Mouse (Mus musculus): ENCODE results near the gene Cbx5. TPM values are rescaled to one million over a fixed set of nuclear protein-coding genes. Genes with fewer than 3 reads are reported as not detected.
A peak's percentile ranks its signal among the peaks of the same experiment; 100 is the strongest.

Cbx5 gene
- polyA plus RNA-seq, 1 experiment from 2014 or later, result 109 TPM

GRCm38 (mm10) chr15:103193606-103194005 lies 46.0 kb downstream of the Cbx5 start:
- peaks cover 30% of the 10 kb centered on the region for H3K36me3 ChIP-seq (ENCODE audit: insufficient read depth, low read length)
- 70% methylated on average over 2 of the region's 2 CpGs for WGBS
- no peak overlapping the region for H3K9ac ChIP-seq (replicated peaks; ENCODE audit: low read length)
- H3K4me1 ChIP-seq (ENCODE audit: insufficient read depth, low read length), result peaks cover 23% of the 10 kb centered on the region
- ATAC-seq (ENCODE audit: low FRiP score, low TSS enrichment), result no peak
- no peaks in the 10 kb centered on the region for H3K9me3 ChIP-seq (ENCODE audit: low read length)
- H3K27ac ChIP-seq (ENCODE audit: low read length), result no peak overlapping the region
- H3K4me2 ChIP-seq (replicated peaks; ENCODE audit: low read depth, low read length), result no peak overlapping the region
- H3K4me3 ChIP-seq (ENCODE audit: low read length), result no peak overlapping the region
- no peaks in the 10 kb centered on the region for H3K27me3 ChIP-seq (ENCODE audit: insufficient read depth, low read length)

GRCm38 (mm10) chr15:103190531-103191462 lies 48.8 kb downstream of the Cbx5 start:
- peak overlapping the region; percentile 74 for H3K27ac ChIP-seq (ENCODE audit: low read length)

DNA sequence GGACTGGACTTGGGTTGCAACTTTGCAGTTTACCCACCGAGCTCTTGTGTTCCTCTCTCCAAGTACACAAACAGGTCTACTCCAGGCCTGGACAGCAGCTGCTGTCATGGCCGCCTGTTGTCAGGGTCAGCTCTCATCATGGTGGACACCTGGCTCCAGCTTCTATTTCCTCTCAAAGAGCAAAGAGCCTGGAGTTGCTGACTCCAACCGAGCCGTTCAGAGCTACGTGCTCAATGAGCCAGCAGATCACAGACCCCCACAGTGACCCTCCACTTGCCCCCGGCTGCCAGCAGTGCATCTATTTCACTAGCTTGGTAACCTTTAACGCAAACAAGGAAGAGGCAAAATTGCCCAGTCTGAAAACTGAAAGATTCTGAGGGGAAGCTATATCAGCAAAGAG lies 49.5 kb downstream of the Cbx5 start:
- 37% methylated on average over 7 of the region's 7 CpGs for WGBS
- H3K4me3 ChIP-seq (ENCODE audit: low read length), result no peak overlapping the region
- H3K27me3 ChIP-seq (ENCODE audit: insufficient read depth, low read length), result no peaks in the 10 kb centered on the region
- H3K36me3 ChIP-seq (ENCODE audit: insufficient read depth, low read length), result peaks cover 5% of the 10 kb centered on the region
- no peaks in the 10 kb centered on the region for H3K9me3 ChIP-seq (ENCODE audit: low read length)
- ATAC-seq (ENCODE audit: low FRiP score, low TSS enrichment), result peak; percentile 33
- H3K4me2 ChIP-seq (replicated peaks; ENCODE audit: low read depth, low read length), result no peak overlapping the region
- peak overlapping the region; percentile 74 for H3K27ac ChIP-seq (ENCODE audit: low read length)
- H3K4me1 ChIP-seq (ENCODE audit: insufficient read depth, low read length), result peaks cover 23% of the 10 kb centered on the region
- H3K9ac ChIP-seq (replicated peaks; ENCODE audit: low read length), result no peak overlapping the region

More at GRCm38 (mm10) chr15:103190531-103191462, 48.8 kb downstream of the Cbx5 start:
- no peak overlapping the region for H3K4me2 ChIP-seq (replicated peaks; ENCODE audit: low read depth, low read length)
- peaks cover 5% of the 10 kb centered on the region for H3K36me3 ChIP-seq (ENCODE audit: insufficient read depth, low read length)
- H3K4me1 ChIP-seq (ENCODE audit: insufficient read depth, low read length), result peaks cover 23% of the 10 kb centered on the region
- peak; percentile 67 for ATAC-seq (ENCODE audit: low FRiP score, low TSS enrichment)
- WGBS, result 17% methylated on average over 10 of the region's 10 CpGs
- no peak overlapping the region for H3K4me3 ChIP-seq (ENCODE audit: low read length)
- no peak overlapping the region for H3K9ac ChIP-seq (replicated peaks; ENCODE audit: low read length)
- H3K27me3 ChIP-seq (ENCODE audit: insufficient read depth, low read length), result no peaks in the 10 kb centered on the region
- H3K9me3 ChIP-seq (ENCODE audit: low read length), result no peaks in the 10 kb centered on the region

GRCm38 (mm10) chr15:103187803-103188202 lies 51.8 kb downstream of the Cbx5 start:
- no peak overlapping the region for H3K4me3 ChIP-seq (ENCODE audit: low read length)
- no peaks in the 10 kb centered on the region for H3K9me3 ChIP-seq (ENCODE audit: low read length)
- H3K4me2 ChIP-seq (replicated peaks; ENCODE audit: low read depth, low read length), result no peak overlapping the region
- peaks cover 5% of the 10 kb centered on the region for H3K36me3 ChIP-seq (ENCODE audit: insufficient read depth, low read length)
- H3K9ac ChIP-seq (replicated peaks; ENCODE audit: low read length), result no peak overlapping the region
- ATAC-seq (ENCODE audit: low FRiP score, low TSS enrichment), result no peak
- 44% methylated on average over 6 of the region's 6 CpGs for WGBS
- H3K4me1 ChIP-seq (ENCODE audit: insufficient read depth, low read length), result peaks cover 33% of the 10 kb centered on the region
- H3K27me3 ChIP-seq (ENCODE audit: insufficient read depth, low read length), result no peaks in the 10 kb centered on the region
- peak overlapping the region; percentile 2; the same call in 1 of the 2 replicates for H3K27ac ChIP-seq (ENCODE audit: low read length)

- Histone ChIP-seq H3K9me3 (ENCODE audit: low read length) (no peaks in the 10 kb centered on the region), H3K27me3 (ENCODE audit: insufficient read depth, low read length) (no peaks in the 10 kb centered on the region), H3K27ac (ENCODE audit: low read length) (no peak overlapping the region), H3K4me3 (ENCODE audit: low read length) (no peak overlapping the region), H3K36me3 (ENCODE audit: insufficient read depth, low read length) (no peaks in the 10 kb centered on the region), H3K4me2 (replicated peaks; ENCODE audit: low read depth, low read length) (no peak overlapping the region), H3K4me1 (ENCODE audit: insufficient read depth, low read length) (peaks cover 27% of the 10 kb centered on the region), H3K9ac (replicated peaks; ENCODE audit: low read length) (no peak overlapping the region)
- WGBS, result 44% methylated on average over 18 of the region's 19 CpGs
- ATAC-seq (ENCODE audit: low FRiP score, low TSS enrichment), result no peak
These were observed 54.0 kb downstream of the Cbx5 start for GRCm38 (mm10) chr15:103185462-103186198.

- H3K36me3 ChIP-seq (ENCODE audit: insufficient read depth, low read length), result no peaks in the 10 kb centered on the region
- peak overlapping the region; percentile 73 for H3K4me2 ChIP-seq (replicated peaks; ENCODE audit: low read depth, low read length)
- H3K9me3 ChIP-seq (ENCODE audit: low read length), result no peaks in the 10 kb centered on the region
- H3K27ac ChIP-seq (ENCODE audit: low read length), result 0 out of 2 replicates have a peak overlapping the region, but pooled peaks have one; percentile 4
- peak overlapping the region; percentile 39; the same call in 1 of the 2 replicates for H3K9ac ChIP-seq (replicated peaks; ENCODE audit: low read length)
- H3K27me3 ChIP-seq (ENCODE audit: insufficient read depth, low read length), result no peaks in the 10 kb centered on the region
- 12% methylated on average over 25 of the region's 25 CpGs for WGBS
- H3K4me1 ChIP-seq (ENCODE audit: insufficient read depth, low read length), result peaks cover 24% of the 10 kb centered on the region
- peak overlapping the region; percentile 45 for H3K4me3 ChIP-seq (ENCODE audit: low read length)
- ATAC-seq (ENCODE audit: low FRiP score, low TSS enrichment), result peak; percentile 47; the same call in 1 of the 2 replicates
These were observed 55.7 kb downstream of the Cbx5 start for GRCm38 (mm10) chr15:103183651-103184610.

DNA sequence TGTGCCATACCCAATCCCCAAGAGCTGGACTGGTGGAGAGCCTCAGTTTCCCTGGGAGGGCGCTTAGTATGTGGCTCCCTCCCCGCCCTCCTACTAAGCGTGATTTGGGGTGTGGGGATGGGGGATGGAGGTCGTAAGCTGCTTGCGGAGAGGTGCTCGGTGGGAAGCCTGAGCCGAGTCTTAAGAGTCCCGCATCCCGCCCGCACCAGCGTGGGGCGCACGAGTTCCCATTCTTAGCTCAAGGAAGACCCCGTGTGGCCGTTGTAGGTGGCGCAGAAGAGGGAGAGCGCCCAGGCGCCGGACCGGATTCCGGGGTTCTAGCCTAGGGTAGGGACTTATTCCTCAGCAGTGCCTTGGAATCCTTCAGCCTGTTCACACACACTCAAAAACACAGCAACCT lies 56.5 kb downstream of the Cbx5 start:
- peak; percentile 25 for ATAC-seq (ENCODE audit: low FRiP score, low TSS enrichment)
- H3K27me3 ChIP-seq (ENCODE audit: insufficient read depth, low read length), result no peaks in the 10 kb centered on the region
- WGBS, result 0% methylated on average over 21 of the region's 21 CpGs
- H3K4me1 ChIP-seq (ENCODE audit: insufficient read depth, low read length), result peaks cover 31% of the 10 kb centered on the region
- H3K36me3 ChIP-seq (ENCODE audit: insufficient read depth, low read length), result no peaks in the 10 kb centered on the region
- no peaks in the 10 kb centered on the region for H3K9me3 ChIP-seq (ENCODE audit: low read length)
- H3K27ac ChIP-seq (ENCODE audit: low read length), result peak overlapping the region; percentile 32; the same call in 1 of the 2 replicates
- H3K4me3 ChIP-seq (ENCODE audit: low read length), result peak overlapping the region; percentile 45
- peak overlapping the region; percentile 73 for H3K4me2 ChIP-seq (replicated peaks; ENCODE audit: low read depth, low read length)
- H3K9ac ChIP-seq (replicated peaks; ENCODE audit: low read length), result peak overlapping the region; percentile 58

DNA sequence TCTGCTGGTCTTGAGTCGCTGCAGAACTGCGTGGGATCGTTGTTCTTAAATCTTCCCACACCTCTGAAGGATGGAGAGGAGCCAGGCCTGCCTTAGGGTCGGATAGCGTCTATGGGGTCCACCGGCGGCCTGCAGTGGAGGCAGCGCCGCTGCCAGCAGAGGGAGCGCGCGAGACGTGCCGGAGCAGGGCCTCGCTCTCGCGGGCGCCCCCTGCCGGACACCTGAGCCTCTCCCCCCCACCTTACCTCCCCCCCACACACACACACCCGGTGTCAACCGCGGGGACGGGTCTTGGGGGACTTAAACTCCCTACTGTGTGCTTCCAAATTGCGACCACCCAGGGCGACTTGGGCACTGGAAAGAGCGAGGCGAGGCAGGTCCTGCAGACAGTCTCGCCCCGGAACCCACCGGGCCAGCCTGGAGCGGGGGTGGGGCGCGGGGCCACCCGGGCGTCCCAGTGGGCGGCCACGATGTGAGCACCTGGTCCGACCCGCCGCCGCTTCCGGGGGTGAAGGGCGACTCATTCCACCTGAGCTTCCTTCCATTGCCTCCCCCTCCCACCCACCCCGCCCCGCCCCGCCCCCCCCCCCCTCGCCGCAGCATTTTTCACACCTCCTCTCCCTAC lies 57.3 kb downstream of the Cbx5 start:
- ATAC-seq (ENCODE audit: low FRiP score, low TSS enrichment), result peak; percentile 44
- Histone ChIP-seq H3K27ac (ENCODE audit: low read length) (no peak overlapping the region), H3K9me3 (ENCODE audit: low read length) (no peaks in the 10 kb centered on the region), H3K4me1 (ENCODE audit: insufficient read depth, low read length) (peaks cover 40% of the 10 kb centered on the region), H3K27me3 (ENCODE audit: insufficient read depth, low read length) (no peaks in the 10 kb centered on the region), H3K4me3 (ENCODE audit: low read length) (peak overlapping the region; percentile 45), H3K9ac (replicated peaks; ENCODE audit: low read length) (peak overlapping the region; percentile 58), H3K4me2 (replicated peaks; ENCODE audit: low read depth, low read length) (peak overlapping the region; percentile 73), H3K36me3 (ENCODE audit: insufficient read depth, low read length) (no peaks in the 10 kb centered on the region)
- WGBS, result 0% methylated on average over 42 of the region's 48 CpGs

GRCm38 (mm10) chr15:103180406-103180805 lies 59.2 kb downstream of the Cbx5 start:
- Histone ChIP-seq H3K9me3 (ENCODE audit: low read length) (no peaks in the 10 kb centered on the region), H3K9ac (replicated peaks; ENCODE audit: low read length) (no peak overlapping the region), H3K4me1 (ENCODE audit: insufficient read depth, low read length) (peaks cover 47% of the 10 kb centered on the region), H3K27me3 (ENCODE audit: insufficient read depth, low read length) (0 out of 2 replicates have a peak, but pooled peaks cover 9% of the 10 kb centered on the region), H3K4me2 (replicated peaks; ENCODE audit: low read depth, low read length) (no peak overlapping the region), H3K27ac (ENCODE audit: low read length) (no peak overlapping the region), H3K36me3 (ENCODE audit: insufficient read depth, low read length) (no peaks in the 10 kb centered on the region), H3K4me3 (ENCODE audit: low read length) (no peak overlapping the region)
- no peak for ATAC-seq (ENCODE audit: low FRiP score, low TSS enrichment)

Measured in kidney, embryonic 16.5 days (tissue).